Mouse (Mus musculus) layer of hippocampus, adult 9-10 months (tissue): ENCODE results near the gene Fat2.

Experiments used
- DNase-seq: peaks from one replicate; pipeline ENCODE4 v3.0.0; 2022; ENCODE audit warnings: low spot score

The Fat2 gene

GRCm38 (mm10) chr11:55329868-55330772 is 6.2 kb downstream of the Fat2 start:
- DNase-seq, result no peak

GRCm38 (mm10) chr11:55327558-55328409 is 8.6 kb downstream of the Fat2 start:
- DNase-seq, result no peak

GRCm38 (mm10) chr11:55327111-55327510 is 9.3 kb downstream of the Fat2 start:
- no peak for DNase-seq

- no peak for DNase-seq
Observed at GRCm38 (mm10) chr11:55326211-55326610, 10.2 kb downstream of the Fat2 start.

GRCm38 (mm10) chr11:55323854-55324253 is 12.5 kb downstream of the Fat2 start:
- DNase-seq, result peak; percentile 73

GRCm38 (mm10) chr11:55320990-55321389 is 15.4 kb downstream of the Fat2 start:
- DNase-seq, result no peak

GRCm38 (mm10) chr11:55315966-55316365 is 20.4 kb downstream of the Fat2 start:
- DNase-seq, result no peak

- no peak for DNase-seq
Observed at GRCm38 (mm10) chr11:55314704-55315047, 21.7 kb downstream of the Fat2 start.

GRCm38 (mm10) chr11:55313768-55314703 is 22.3 kb downstream of the Fat2 start:
- no peak for DNase-seq

- no peak for DNase-seq
Observed at GRCm38 (mm10) chr11:55302350-55302749, 34.0 kb downstream of the Fat2 start.

- no peak for DNase-seq
Observed at GRCm38 (mm10) chr11:55293179-55293578, 43.2 kb downstream of the Fat2 start.

GRCm38 (mm10) chr11:55291901-55292300 is 44.5 kb downstream of the Fat2 start:
- no peak for DNase-seq

- no peak for DNase-seq
Observed at GRCm38 (mm10) chr11:55289851-55290391, 46.4 kb downstream of the Fat2 start.

- no peak for DNase-seq
Observed at GRCm38 (mm10) chr11:55274756-55275155, 61.6 kb downstream of the Fat2 start.

- no peak for DNase-seq
Observed at GRCm38 (mm10) chr11:55268580-55268979, 67.8 kb downstream of the Fat2 start.

- DNase-seq, result no peak
Observed at GRCm38 (mm10) chr11:55265647-55266046, 70.7 kb downstream of the Fat2 start.

- DNase-seq, result no peak
Observed at GRCm38 (mm10) chr11:55264318-55264717, 72.0 kb downstream of the Fat2 start.

- DNase-seq, result no peak
Observed at GRCm38 (mm10) chr11:55262000-55262399, 74.4 kb downstream of the Fat2 start.

- DNase-seq, result no peak
Observed at GRCm38 (mm10) chr11:55261105-55261504, 75.3 kb downstream of the Fat2 start.

- no peak for DNase-seq
Observed at GRCm38 (mm10) chr11:55253391-55253790, 83.0 kb downstream of the Fat2 start.

- peak; percentile 45 for DNase-seq
Observed at GRCm38 (mm10) chr11:55250527-55250926, 85.8 kb downstream of the Fat2 start.

- DNase-seq, result peak; percentile 82
Observed at GRCm38 (mm10) chr11:55240556-55240955, 95.8 kb downstream of the Fat2 start.
